Mouse (Mus musculus) MEL (cell line): ENCODE data around the gene Nr2f1. TPM values are rescaled to one million over a fixed set of nuclear protein-coding genes. Genes with fewer than 3 reads are reported as not detected.

ENCODE experiments used
- DNase-seq: peaks from one replicate; pipeline ENCODE4 v3.0.0; 2011; ENCODE audit warnings: low read depth, low spot score
- H3K27ac ChIP-seq: 2 replicates; pipeline ENCODE4 v1.5.1; 2012; ENCODE audit warnings: low read depth, mild to moderate bottlenecking, control low read depth, low read length, moderate library complexity; ENCODE audit not compliant: control insufficient read depth
- H3K27me3 ChIP-seq, 2 experiments: fragments of 150-350 bp in 1 of 2; sonication (generic) in 1 of 2; 2 replicates each; pipeline ENCODE4 v1.6.1; 2012; ENCODE audit warnings: low read length in 2 of 2, mild to moderate bottlenecking in 2 of 2, improper control_type of control experiment in 1 of 2, moderate library complexity in 1 of 2; ENCODE audit not compliant: insufficient read depth in 2 of 2, control insufficient read depth in 1 of 2
- H3K36me3 ChIP-seq, 2 experiments: 2 replicates each; pipeline ENCODE4 v1.6.1; 2012 to 2014; ENCODE audit warnings: low read length in 2 of 2, improper control_type of control experiment in 1 of 2, inconsistent platforms in 1 of 2, mild to moderate bottlenecking in 1 of 2; ENCODE audit not compliant: insufficient read depth in 2 of 2, control insufficient read depth in 1 of 2
- H3K4me1 ChIP-seq, 2 experiments: fragments of 150-350 bp in 1 of 2; sonication (generic) in 1 of 2; 2 replicates each; pipeline ENCODE4 v1.6.1; 2012; ENCODE audit warnings: low read length in 2 of 2, improper control_type of control experiment in 1 of 2, mild to moderate bottlenecking in 1 of 2; ENCODE audit not compliant: insufficient read depth in 2 of 2, control insufficient read depth in 1 of 2
- H3K4me3 ChIP-seq, 2 experiments: fragments of 150-350 bp in 1 of 2; sonication (generic) in 1 of 2; 2 replicates each; pipeline ENCODE4 v1.5.1; 2012; ENCODE audit warnings: low read depth in 2 of 2, low read length in 2 of 2, mild to moderate bottlenecking in 2 of 2, moderate library complexity in 2 of 2, control low read depth in 1 of 2, improper control_type of control experiment in 1 of 2; ENCODE audit not compliant: control insufficient read depth in 1 of 2, insufficient read depth in 1 of 2
- H3K79me2 ChIP-seq: 2 replicates; pipeline ENCODE4 v1.6.1; 2012; ENCODE audit warnings: mild to moderate bottlenecking, low read length, moderate library complexity; ENCODE audit not compliant: control insufficient read depth, poor library complexity, insufficient read depth
- H3K9ac ChIP-seq: 2 replicates; pipeline ENCODE4 v1.6.1; 2012; ENCODE audit warnings: low read depth, mild to moderate bottlenecking, control low read depth, low read length, moderate library complexity; ENCODE audit not compliant: control insufficient read depth, poor library complexity, severe bottlenecking
- H3K9me3 ChIP-seq: fragments of 150-350 bp; sonication (generic); replicated peaks from 2 replicates; pipeline ENCODE4 v1.6.1; 2012; ENCODE audit warnings: mild to moderate bottlenecking, low read length, improper control_type of control experiment, moderate library complexity; ENCODE audit not compliant: insufficient read depth
- CHD1 ChIP-seq: IDR thresholded peaks from 2 replicates; pipeline ENCODE4 v1.6.1; 2012; ENCODE audit warnings: low read depth, mild to moderate bottlenecking, inconsistent platforms, low read length, improper control_type of control experiment
- CTCF ChIP-seq, 3 experiments: IDR thresholded peaks in 2 of 3; conservative IDR thresholded peaks in 1 of 3; 2 replicates each; pipeline ENCODE4 v1.5.1; 2011 to 2012; ENCODE audit warnings: low read length in 3 of 3, low read depth in 2 of 3, mild to moderate bottlenecking in 2 of 3, improper control_type of control experiment in 1 of 3, inconsistent platforms in 1 of 3, mixed read lengths in 1 of 3, moderate library complexity in 1 of 3; ENCODE audit not compliant: control insufficient read depth in 1 of 3, insufficient read depth in 1 of 3, poor library complexity in 1 of 3, severe bottlenecking in 1 of 3
- E2F4 ChIP-seq: IDR thresholded peaks from 2 replicates; pipeline ENCODE4 v1.6.1; 2011; ENCODE audit warnings: low read depth, low read length, improper control_type of control experiment, borderline replicate concordance
- ELF1 ChIP-seq: IDR thresholded peaks from 2 replicates; pipeline ENCODE4 v1.6.1; 2014; ENCODE audit warnings: low read depth, mild to moderate bottlenecking, inconsistent platforms, low read length, improper control_type of control experiment, moderate library complexity
- ETS1 ChIP-seq: IDR thresholded peaks from 2 replicates; pipeline ENCODE4 v1.6.1; 2012; ENCODE audit warnings: low read depth, mild to moderate bottlenecking, inconsistent platforms, low read length, improper control_type of control experiment, moderate library complexity
- GABPA ChIP-seq: IDR thresholded peaks from 2 replicates; pipeline ENCODE4 v1.6.1; 2012; ENCODE audit warnings: low read depth, mild to moderate bottlenecking, inconsistent platforms, low read length, improper control_type of control experiment, moderate library complexity
- GATA1 ChIP-seq: IDR thresholded peaks from 2 replicates; pipeline ENCODE4 v1.6.1; 2011; ENCODE audit warnings: low read depth, low read length, improper control_type of control experiment
- HCFC1 ChIP-seq: IDR thresholded peaks from 2 replicates; pipeline ENCODE4 v1.6.1; 2012; ENCODE audit warnings: low read depth, mild to moderate bottlenecking, inconsistent platforms, low read length, improper control_type of control experiment, moderate library complexity
- JUND ChIP-seq: IDR thresholded peaks from 2 replicates; pipeline ENCODE4 v1.6.1; 2011; ENCODE audit warnings: low read depth, mild to moderate bottlenecking, improper control_type of control experiment, low read length
- MXI1 ChIP-seq: IDR thresholded peaks from 2 replicates; pipeline ENCODE4 v1.6.1; 2011; ENCODE audit warnings: mild to moderate bottlenecking, low read depth, low read length, improper control_type of control experiment
- MYC ChIP-seq: IDR thresholded peaks from 2 replicates; pipeline ENCODE4 v1.6.1; 2011; ENCODE audit warnings: low read depth, mild to moderate bottlenecking, low read length, improper control_type of control experiment, moderate library complexity
- NELFE ChIP-seq: IDR thresholded peaks from 2 replicates; pipeline ENCODE4 v1.6.1; 2011; ENCODE audit warnings: low read depth, low read length, improper control_type of control experiment
- NRF1 ChIP-seq: IDR thresholded peaks from 2 replicates; pipeline ENCODE4 v1.6.1; 2014; ENCODE audit warnings: low read depth, mild to moderate bottlenecking, inconsistent platforms, low read length, improper control_type of control experiment, moderate library complexity; ENCODE audit not compliant: poor library complexity, insufficient read depth, severe bottlenecking
- POLR2A ChIP-seq, 2 experiments: IDR thresholded peaks; 2 replicates each; pipeline ENCODE4 v1.6.1; 2011 to 2012; ENCODE audit warnings: low read length in 2 of 2, mild to moderate bottlenecking in 2 of 2, control low read depth in 1 of 2, improper control_type of control experiment in 1 of 2, low read depth in 1 of 2, moderate library complexity in 1 of 2; ENCODE audit not compliant: control insufficient read depth in 1 of 2, insufficient read depth in 1 of 2, poor library complexity in 1 of 2
- POLR2AphosphoS2 ChIP-seq: IDR thresholded peaks from 2 replicates; pipeline ENCODE4 v1.6.1; 2011; ENCODE audit warnings: low read length, improper control_type of control experiment
- RAD21 ChIP-seq: IDR thresholded peaks from 2 replicates; pipeline ENCODE4 v1.6.1; 2011; ENCODE audit warnings: mild to moderate bottlenecking, low read depth, low read length, improper control_type of control experiment
- RCOR1 ChIP-seq: IDR thresholded peaks from 2 replicates; pipeline ENCODE4 v1.6.1; 2012; ENCODE audit warnings: low read depth, mild to moderate bottlenecking, inconsistent platforms, low read length, improper control_type of control experiment
- SIN3A ChIP-seq: IDR thresholded peaks from 2 replicates; pipeline ENCODE4 v1.6.1; 2012; ENCODE audit warnings: low read length, improper control_type of control experiment, inconsistent platforms
- SMC3 ChIP-seq: IDR thresholded peaks from 2 replicates; pipeline ENCODE4 v1.6.1; 2011; ENCODE audit warnings: low read depth, low read length, improper control_type of control experiment
- TAL1 ChIP-seq: IDR thresholded peaks from 2 replicates; pipeline ENCODE4 v1.6.1; 2012; ENCODE audit warnings: mild to moderate bottlenecking, inconsistent platforms, low read length, moderate library complexity, mixed read lengths
- TBP ChIP-seq: IDR thresholded peaks from 2 replicates; pipeline ENCODE4 v1.8.0; 2011; ENCODE audit warnings: low read depth, low read length, improper control_type of control experiment
- USF1 ChIP-seq: IDR thresholded peaks from 2 replicates; pipeline ENCODE4 v1.6.1; 2014; ENCODE audit warnings: low read depth, mild to moderate bottlenecking, inconsistent platforms, low read length, improper control_type of control experiment, moderate library complexity
- ZMIZ1 ChIP-seq: IDR thresholded peaks from 2 replicates; pipeline ENCODE4 v1.6.1; 2012; ENCODE audit warnings: low read depth, mild to moderate bottlenecking, inconsistent platforms, low read length, improper control_type of control experiment, moderate library complexity
- ZNF384 ChIP-seq: IDR thresholded peaks from 2 replicates; pipeline ENCODE4 v1.6.1; 2012; ENCODE audit warnings: low read depth, mild to moderate bottlenecking, inconsistent platforms, low read length, improper control_type of control experiment
- polyA plus RNA-seq, 2 experiments: library from polyadenylated mRNA; stranded (reverse) in 1 of 2; unstranded in 1 of 2; fragments of >175 nt in 1 of 2; fragments of >200 nt in 1 of 2; gene quantifications; 2 replicates each; pipeline versions ENCODE4 v1.2.1 to v1.2.4; 2012; ENCODE audit warnings: low replicate concordance in 2 of 2, low read depth in 1 of 2; ENCODE audit not compliant: insufficient read length in 2 of 2, insufficient read depth in 1 of 2, missing spikeins in 1 of 2
- total RNA-seq: library from RNA; depleted of rRNA; stranded (reverse); fragments of 300-350 nt; gene quantifications from 2 replicates; pipeline ENCODE4 v1.2.3, GENCODE M21; 2012

Nr2f1 gene
- total and polyA plus RNA-seq, 3 experiments, result 9.9 to 27.1 TPM; not detected in 1

- TF ChIP-seq ELF1 (no peak), POLR2AphosphoS2 (no peak), NRF1 (no peak), RAD21 (no peak), MYC (no peak), GATA1 (no peak), CHD1 (no peak), NELFE (no peak), RCOR1 (no peak), MXI1 (no peak), E2F4 (no peak), ZNF384 (no peak), SIN3A (no peak), HCFC1 (no peak), SMC3 (no peak), TBP (no peak), ETS1 (no peak)
- Histone ChIP-seq H3K4me3 (no peak overlapping the region), H3K9me3 (no peaks in the 10 kb centered on the region), H3K27ac (no peak overlapping the region), H3K9ac (no peak overlapping the region), H3K27me3 (peaks cover 0 to 3% of the 10 kb centered on the region in 2 experiments; a peak in 1 of 4 replicates), H3K4me1 (no peaks in the 10 kb centered on the region), H3K79me2 (no peaks in the 10 kb centered on the region), H3K36me3 (no peaks in the 10 kb centered on the region)
- no peak for DNase-seq
Measured at GRCm38 (mm10) chr13:78174891-78175290, 24.7 kb downstream of the Nr2f1 start.

DNA sequence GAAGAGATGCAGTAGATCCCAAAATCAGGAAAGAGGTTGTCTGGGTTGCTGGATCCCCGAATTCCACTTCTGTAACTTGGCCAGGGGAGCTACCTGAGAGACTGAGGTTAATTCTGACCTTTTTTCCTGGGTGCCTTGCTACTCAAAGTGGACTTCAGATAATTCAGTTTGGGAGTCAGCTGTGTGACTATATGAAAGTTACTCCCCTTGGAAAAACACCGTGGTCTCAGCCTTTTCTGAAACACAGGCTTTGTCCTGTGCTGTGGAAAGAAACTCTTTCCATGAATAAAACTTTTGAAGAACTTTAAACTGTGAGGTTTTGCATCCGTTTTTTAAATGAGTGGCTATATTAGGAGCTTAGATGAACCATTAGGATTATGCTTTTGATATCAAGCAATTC, 25.4 kb downstream of the Nr2f1 start:
- H3K9ac ChIP-seq, result no peak overlapping the region
- H3K9me3 ChIP-seq, result no peaks in the 10 kb centered on the region
- H3K27me3 ChIP-seq, result peaks cover 0 to 3% of the 10 kb centered on the region in 2 experiments; a peak in 1 of 4 replicates
- H3K36me3 ChIP-seq, result no peaks in the 10 kb centered on the region
- no peak for TF ChIP-seq ZNF384
- H3K27ac ChIP-seq, result no peak overlapping the region
- DNase-seq, result no peak
- no peaks in the 10 kb centered on the region for H3K4me1 ChIP-seq
- H3K79me2 ChIP-seq, result no peaks in the 10 kb centered on the region
- no peak overlapping the region for H3K4me3 ChIP-seq

DNA sequence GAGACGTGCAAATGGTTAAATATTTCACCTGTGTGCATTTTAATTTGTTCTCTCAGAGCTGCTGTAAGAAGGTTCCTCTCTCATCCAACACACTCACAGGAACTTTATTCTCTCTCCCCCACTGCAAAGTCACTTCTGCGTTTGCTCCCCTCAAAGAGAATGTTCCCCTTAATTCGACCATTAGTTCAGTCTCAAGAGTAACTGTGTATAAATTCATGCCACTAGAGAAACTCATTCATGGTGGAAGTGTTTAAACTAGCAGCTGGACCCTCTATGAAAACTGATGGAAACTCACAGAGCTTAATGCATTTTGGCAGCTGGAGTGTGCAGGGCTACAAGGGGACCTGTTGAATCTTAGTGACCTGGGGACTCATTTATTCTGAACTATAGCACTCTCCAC, 26.7 kb downstream of the Nr2f1 start:
- H3K27me3 ChIP-seq, result peaks cover 0 to 3% of the 10 kb centered on the region in 2 experiments; a peak in 1 of 4 replicates
- H3K9me3 ChIP-seq, result no peaks in the 10 kb centered on the region
- no peaks in the 10 kb centered on the region for H3K4me1 ChIP-seq
- no peak overlapping the region for H3K27ac ChIP-seq
- TF ChIP-seq SMC3 (no peak), NRF1 (no peak), JUND (no peak), TBP (no peak), RCOR1 (no peak), ZMIZ1 (no peak), POLR2A (IDR thresholded peaks at IDR 0.05; ENCODE audit: control insufficient read depth in 1 of 2, insufficient read depth in 1 of 2, low read depth in 1 of 2, low read length in 2 of 2, poor library complexity in 1 of 2) (no peak), USF1 (no peak), SIN3A (no peak), RAD21 (no peak), E2F4 (no peak), CTCF (IDR thresholded peaks at IDR 0.05 in 2 of 3, conservative IDR thresholded peaks at IDR 0.05 in 1 of 3; ENCODE audit: control insufficient read depth in 1 of 3, insufficient read depth in 1 of 3, low read depth in 2 of 3, low read length in 3 of 3, poor library complexity in 1 of 3, severe bottlenecking in 1 of 3) (no peak), GABPA (no peak), TAL1 (no peak), ZNF384 (no peak)
- TF ChIP-seq, all 39 proteins: peak for 0
- Histone ChIP-seq H3K9ac (no peak overlapping the region), H3K79me2 (no peaks in the 10 kb centered on the region), H3K36me3 (no peaks in the 10 kb centered on the region), H3K4me3 (no peak overlapping the region)
- no peak for DNase-seq
